Mouse (Mus musculus): ENCODE results near the gene Nom1.

- TF ChIP-seq CTCF (IDR thresholded peaks at IDR 0.05; ENCODE audit: low read depth) (peak; percentile 17; the same call in 1 of the 2 replicates), EP300 (IDR thresholded peaks at IDR 0.05; ENCODE audit: low read depth) (no peak)
These were observed 451 bp downstream of the Nom1 start for GRCm38 (mm10) chr5:29434872-29435358.
